In the genomic region with DNA sequence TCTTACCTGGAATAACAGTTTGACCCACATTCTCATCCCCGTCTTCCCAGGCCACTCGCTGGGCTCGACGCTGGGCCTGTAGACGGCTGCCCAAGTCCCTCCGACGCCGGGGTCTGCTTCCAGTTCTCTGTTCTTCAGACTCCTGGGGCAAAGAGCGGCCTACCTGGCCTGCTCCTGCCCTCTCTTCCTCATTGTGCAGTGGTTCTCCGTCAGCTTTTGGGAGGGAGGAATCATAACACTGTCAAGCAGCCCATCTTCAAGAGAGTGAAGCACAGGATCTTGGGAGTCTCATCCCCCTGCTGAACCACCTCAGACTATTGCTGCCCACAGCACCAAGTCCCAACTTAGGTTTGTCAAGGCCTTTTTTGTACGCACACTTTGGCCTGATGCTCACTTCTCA, we compare ENCODE assay signal across 8 mouse cellular contexts. TPM values are rescaled to one million over a fixed set of nuclear protein-coding genes. Genes with fewer than 3 reads are reported as not detected.
DNase-seq lines count a peak whose midpoint lies in the region; ATAC-seq lines count a peak whose summit lies in the region.

No protein-coding gene starts in this region.

- H3K27me3 ChIP-seq in lung, embryonic 16.5 days (ENCODE audit: control insufficient read depth, insufficient read depth, low read depth, low read length), result no peaks in the 10 kb centered on the region
- H3K27me3 ChIP-seq in limb, embryonic 13.5 days, result no peaks in the 10 kb centered on the region
- H3K27me3 ChIP-seq in stomach, embryonic 15.5 days (replicated peaks), result no peaks in the 10 kb centered on the region

- peak overlapping the region; percentile 88 for H3K4me2 ChIP-seq in lung, embryonic 16.5 days (ENCODE audit: low read depth, low read length)
- peak overlapping the region; percentile 77 for H3K4me2 ChIP-seq in limb, embryonic 13.5 days (replicated peaks)
- H3K4me2 ChIP-seq in stomach, embryonic 15.5 days, result peak overlapping the region; percentile 73

- peak; percentile 39 for DNase-seq in cerebellum, adult 11-12 months
- DNase-seq in cerebellum, postnatal 25 days, result no peak
- no peak for DNase-seq in lung, postnatal 4 days
- no peak for DNase-seq in testis, postnatal 14 days (ENCODE audit: low spot score)

- ATAC-seq in lung, embryonic 16.5 days (ENCODE audit: low read depth), result no peak
- ATAC-seq in limb, embryonic 13.5 days (ENCODE audit: low FRiP score, low read depth), result no peak
- no peak for ATAC-seq in stomach, embryonic 15.5 days (ENCODE audit: insufficient read depth, low FRiP score, low read depth)
- ATAC-seq in frontal cortex, adult (ENCODE audit: low TSS enrichment), result no peak

- peaks cover 16% of the 10 kb centered on the region for H3K36me3 ChIP-seq in lung, embryonic 16.5 days (ENCODE audit: control insufficient read depth, insufficient read depth, low read length)
- H3K36me3 ChIP-seq in limb, embryonic 13.5 days, result peaks cover 45% of the 10 kb centered on the region
- peaks cover 31% of the 10 kb centered on the region; the same call in 1 of the 2 replicates for H3K36me3 ChIP-seq in stomach, embryonic 15.5 days

- peaks cover 18% of the 10 kb centered on the region for H3K4me1 ChIP-seq in lung, embryonic 16.5 days (replicated peaks; ENCODE audit: control insufficient read depth, insufficient read depth, low read length)
- peaks cover 21% of the 10 kb centered on the region for H3K4me1 ChIP-seq in limb, embryonic 13.5 days
- peaks cover 21% of the 10 kb centered on the region for H3K4me1 ChIP-seq in stomach, embryonic 15.5 days

- no peaks in the 10 kb centered on the region for H3K9me3 ChIP-seq in lung, embryonic 16.5 days (ENCODE audit: control insufficient read depth, low read length)
- no peaks in the 10 kb centered on the region for H3K9me3 ChIP-seq in limb, embryonic 13.5 days
- no peaks in the 10 kb centered on the region for H3K9me3 ChIP-seq in stomach, embryonic 15.5 days

- H3K9ac ChIP-seq in lung, embryonic 16.5 days (ENCODE audit: low read length), result peak overlapping the region; percentile 95
- H3K9ac ChIP-seq in limb, embryonic 13.5 days, result peak overlapping the region; percentile 75
- peak overlapping the region; percentile 66; the same call in 1 of the 2 replicates for H3K9ac ChIP-seq in stomach, embryonic 15.5 days

- peak overlapping the region; percentile 82 for H3K4me3 ChIP-seq in lung, embryonic 16.5 days (ENCODE audit: low read length)
- peak overlapping the region; percentile 50 for H3K4me3 ChIP-seq in limb, embryonic 13.5 days
- H3K4me3 ChIP-seq in stomach, embryonic 15.5 days (replicated peaks), result peak overlapping the region; percentile 69

- WGBS in lung, embryonic 16.5 days, result 90% methylated on average over 11 of the region's 11 CpGs
- WGBS in limb, embryonic 13.5 days, result 95% methylated on average over 11 of the region's 11 CpGs
- WGBS in stomach, embryonic 15.5 days, result 89% methylated on average over 11 of the region's 11 CpGs

- H3K27ac ChIP-seq in lung, embryonic 16.5 days (ENCODE audit: low read length), result no peak overlapping the region
- no peak overlapping the region for H3K27ac ChIP-seq in limb, embryonic 13.5 days
- H3K27ac ChIP-seq in stomach, embryonic 15.5 days, result no peak overlapping the region

RNA-seq across cellular contexts. Expression of a gene that starts 1.1 kb away (rescaled TPM):
- polyA plus RNA-seq in lung, embryonic 16.5 days (2015; fragmentation: Nextera tagmentation; extraction: Ambion mirVana), result 64.9 and 65.7 TPM in 2 replicates
- 58.5 and 64.3 TPM in 2 replicates for polyA plus RNA-seq in limb, embryonic 13.5 days (2015; fragmentation: Nextera tagmentation; extraction: Ambion mirVana)
- polyA plus RNA-seq in stomach, embryonic 15.5 days (2015; fragmentation: Nextera tagmentation; extraction: Ambion mirVana), result 70.3 and 71.6 TPM in 2 replicates

RNA-seq across cellular contexts. Expression of a gene that starts 4.1 kb away (rescaled TPM):
- polyA plus RNA-seq in lung, embryonic 16.5 days (2015; fragmentation: Nextera tagmentation; extraction: Ambion mirVana), result 91.6 and 95.9 TPM in 2 replicates
- polyA plus RNA-seq in limb, embryonic 13.5 days (2015; fragmentation: Nextera tagmentation; extraction: Ambion mirVana), result 126 and 131 TPM in 2 replicates
- polyA plus RNA-seq in stomach, embryonic 15.5 days (2015; fragmentation: Nextera tagmentation; extraction: Ambion mirVana), result 76.6 and 89.1 TPM in 2 replicates

RNA-seq across cellular contexts. Expression of a gene that starts 20.7 kb away (rescaled TPM):
- 2.6 and 3.1 TPM in 2 replicates for polyA plus RNA-seq in lung, embryonic 16.5 days (2015; fragmentation: Nextera tagmentation; extraction: Ambion mirVana)
- 3.9 and 4.7 TPM in 2 replicates for polyA plus RNA-seq in limb, embryonic 13.5 days (2015; fragmentation: Nextera tagmentation; extraction: Ambion mirVana)
- 9.9 and 11.9 TPM in 2 replicates for polyA plus RNA-seq in stomach, embryonic 15.5 days (2015; fragmentation: Nextera tagmentation; extraction: Ambion mirVana)

RNA-seq across cellular contexts. Expression of a gene that starts 33.5 kb away (rescaled TPM):
- polyA plus RNA-seq in lung, embryonic 16.5 days (2015; fragmentation: Nextera tagmentation; extraction: Ambion mirVana), result 9.0 and 10.8 TPM in 2 replicates
- 15.0 and 16.2 TPM in 2 replicates for polyA plus RNA-seq in limb, embryonic 13.5 days (2015; fragmentation: Nextera tagmentation; extraction: Ambion mirVana)
- polyA plus RNA-seq in stomach, embryonic 15.5 days (2015; fragmentation: Nextera tagmentation; extraction: Ambion mirVana), result 10.4 and 11.4 TPM in 2 replicates

RNA-seq across cellular contexts. Expression of a gene that starts 33.5 kb away (rescaled TPM):
- 15.4 and 16.6 TPM in 2 replicates for polyA plus RNA-seq in lung, embryonic 16.5 days (2015; fragmentation: Nextera tagmentation; extraction: Ambion mirVana)
- 14.5 and 16.0 TPM in 2 replicates for polyA plus RNA-seq in limb, embryonic 13.5 days (2015; fragmentation: Nextera tagmentation; extraction: Ambion mirVana)
- polyA plus RNA-seq in stomach, embryonic 15.5 days (2015; fragmentation: Nextera tagmentation; extraction: Ambion mirVana), result 13.6 and 15.2 TPM in 2 replicates
